Mouse (Mus musculus) stomach, embryonic 15.5 days (tissue): Measurements from ENCODE around the gene Ugt1a2. TPM values are rescaled to one million over a fixed set of nuclear protein-coding genes. Genes with fewer than 3 reads are reported as not detected.

ENCODE experiments used
- ATAC-seq: fragments of 200-750 bp; cut with Nextera tagmentation; 2 replicates; pipeline ENCODE4 v1.8.0; 2017; ENCODE audit warnings: low read depth, moderate number of reproducible peaks, moderate TSS enrichment; ENCODE audit not compliant: insufficient read depth, low FRiP score
- H3K27ac ChIP-seq: fragments of 300-500 bp; sonication (generic); 2 replicates; pipeline ENCODE4 v1.5.1; 2015; ENCODE audit warnings: mild to moderate bottlenecking, inconsistent platforms
- H3K27me3 ChIP-seq: fragments of 300-500 bp; sonication (generic); replicated peaks from 2 replicates; pipeline ENCODE4 v1.6.1; 2015; ENCODE audit warnings: inconsistent platforms
- H3K36me3 ChIP-seq: fragments of 300-500 bp; sonication (generic); 2 replicates; pipeline ENCODE4 v1.6.1; 2015; ENCODE audit warnings: inconsistent platforms
- H3K4me1 ChIP-seq: fragments of 300-500 bp; sonication (generic); 2 replicates; pipeline ENCODE4 v1.6.1; 2015; ENCODE audit warnings: inconsistent platforms
- H3K4me2 ChIP-seq: fragments of 300-500 bp; sonication (generic); 2 replicates; pipeline ENCODE4 v1.6.1; 2015; ENCODE audit warnings: mild to moderate bottlenecking, inconsistent platforms
- H3K4me3 ChIP-seq: fragments of 300-500 bp; sonication (generic); replicated peaks from 2 replicates; pipeline ENCODE4 v1.5.1; 2015; ENCODE audit warnings: inconsistent platforms
- H3K9ac ChIP-seq: fragments of 300-500 bp; sonication (generic); 2 replicates; pipeline ENCODE4 v1.6.1; 2015; ENCODE audit warnings: inconsistent platforms
- H3K9me3 ChIP-seq: fragments of 300-500 bp; sonication (generic); 2 replicates; pipeline ENCODE4 v1.6.1; 2016; ENCODE audit warnings: inconsistent platforms
- WGBS: fragments of 180-500 bp; shearing (Covaris S2); methylation state at CpG from one replicate; pipeline ENCODE4 v1.1.7; 2015; 5-methylcytosine and 5-hydroxymethylcytosine counted together
- polyA plus RNA-seq: library from polyadenylated mRNA; unstranded; fragments of >200 nt; fragmentation: Nextera tagmentation; extraction: Ambion mirVana; gene quantifications from 2 replicates; pipeline ENCODE4 v1.2.1, GENCODE M21; 2015

Ugt1a2 gene
- polyA plus RNA-seq, 1 experiment from 2014 or later: 0.23 TPM

GRCm38 (mm10) chr1:88211812-88212211 lies 11.4 kb downstream of the Ugt1a2 start, which contains the start of gene Ugt1a1:
Ugt1a1 (plus strand) TSS chr1:88211959.
- 63% methylated on average over 8 of the region's 8 CpGs for WGBS
- no peak within 1 kb of the TSS for H3K27ac ChIP-seq
- H3K9me3 ChIP-seq: peaks cover 7% of the 10 kb centered on the region; the same call in 1 of the 2 replicates
- no peak within 1 kb of the TSS for H3K9ac ChIP-seq
- H3K36me3 ChIP-seq: no peaks in the 10 kb centered on the region
- no peaks in the 10 kb centered on the region for H3K4me1 ChIP-seq
- peak; percentile 19; the same call in 1 of the 2 replicates for ATAC-seq
- H3K27me3 ChIP-seq: no peaks in the 10 kb centered on the region
- H3K4me2 ChIP-seq: no peak within 1 kb of the TSS
- no peak within 1 kb of the TSS for H3K4me3 ChIP-seq

GRCm38 (mm10) chr1:88212341-88213045 lies 12.1 kb downstream of the Ugt1a2 start:
- Histone ChIP-seq H3K27ac (no peak overlapping the region), H3K9me3 (peaks cover 14% of the 10 kb centered on the region), H3K4me3 (no peak overlapping the region), H3K27me3 (no peaks in the 10 kb centered on the region), H3K9ac (no peak overlapping the region), H3K4me1 (no peaks in the 10 kb centered on the region), H3K36me3 (no peaks in the 10 kb centered on the region), H3K4me2 (no peak overlapping the region)
- ATAC-seq: 0 out of 2 replicates have a peak, but pooled peaks have one; percentile 6
- 61% methylated on average over 8 of the region's 8 CpGs for whole genome bisulfite sequencing

GRCm38 (mm10) chr1:88213061-88213460 lies 12.7 kb downstream of the Ugt1a2 start:
- Histone ChIP-seq H3K27me3 (no peaks in the 10 kb centered on the region), H3K4me1 (no peaks in the 10 kb centered on the region), H3K4me3 (no peak overlapping the region), H3K4me2 (no peak overlapping the region), H3K9me3 (peaks cover 16% of the 10 kb centered on the region), H3K9ac (no peak overlapping the region), H3K36me3 (no peaks in the 10 kb centered on the region), H3K27ac (no peak overlapping the region)
- WGBS: 76% methylated on average over 1 of the region's 1 CpGs
- no peak for ATAC-seq

- Histone ChIP-seq H3K9ac (no peak overlapping the region), H3K4me1 (no peaks in the 10 kb centered on the region), H3K36me3 (no peaks in the 10 kb centered on the region), H3K4me2 (no peak overlapping the region), H3K4me3 (no peak overlapping the region), H3K27me3 (no peaks in the 10 kb centered on the region), H3K9me3 (peaks cover 16% of the 10 kb centered on the region), H3K27ac (no peak overlapping the region)
- no peak for ATAC-seq
- 76% methylated on average over 2 of the region's 2 CpGs for WGBS
Observed at GRCm38 (mm10) chr1:88213766-88214461, 13.5 kb downstream of the Ugt1a2 start.

- no peak overlapping the region for H3K4me3 ChIP-seq
- no peak overlapping the region for H3K4me2 ChIP-seq
- H3K27ac ChIP-seq: no peak overlapping the region
- no peaks in the 10 kb centered on the region for H3K36me3 ChIP-seq
- peaks cover 16% of the 10 kb centered on the region for H3K9me3 ChIP-seq
- 74% methylated on average over 2 of the region's 2 CpGs for WGBS
- H3K9ac ChIP-seq: no peak overlapping the region
- no peaks in the 10 kb centered on the region for H3K27me3 ChIP-seq
- H3K4me1 ChIP-seq: no peaks in the 10 kb centered on the region
- no peak for ATAC-seq
Observed at GRCm38 (mm10) chr1:88214462-88214952, 14.1 kb downstream of the Ugt1a2 start.

GRCm38 (mm10) chr1:88215466-88216380 lies 15.3 kb downstream of the Ugt1a2 start:
- ATAC-seq: no peak
- Histone ChIP-seq H3K4me3 (no peak overlapping the region), H3K9me3 (peaks cover 16% of the 10 kb centered on the region), H3K4me1 (no peaks in the 10 kb centered on the region), H3K36me3 (no peaks in the 10 kb centered on the region), H3K27me3 (no peaks in the 10 kb centered on the region), H3K4me2 (no peak overlapping the region), H3K27ac (no peak overlapping the region), H3K9ac (no peak overlapping the region)
- WGBS: 70% methylated on average over 10 of the region's 10 CpGs

- H3K9ac ChIP-seq: no peak overlapping the region
- no peak overlapping the region for H3K27ac ChIP-seq
- no peaks in the 10 kb centered on the region for H3K36me3 ChIP-seq
- no peak overlapping the region for H3K4me3 ChIP-seq
- no peaks in the 10 kb centered on the region for H3K27me3 ChIP-seq
- no peak for ATAC-seq
- H3K9me3 ChIP-seq: peaks cover 16% of the 10 kb centered on the region
- H3K4me2 ChIP-seq: no peak overlapping the region
- WGBS: 60% methylated on average over 2 of the region's 2 CpGs
- H3K4me1 ChIP-seq: no peaks in the 10 kb centered on the region
Observed at GRCm38 (mm10) chr1:88216551-88216950, 16.1 kb downstream of the Ugt1a2 start.

- no peak for ATAC-seq
- Histone ChIP-seq H3K9me3 (peaks cover 16% of the 10 kb centered on the region), H3K4me3 (no peak overlapping the region), H3K36me3 (no peaks in the 10 kb centered on the region), H3K27ac (no peak overlapping the region), H3K4me1 (no peaks in the 10 kb centered on the region), H3K9ac (no peak overlapping the region), H3K4me2 (no peak overlapping the region), H3K27me3 (no peaks in the 10 kb centered on the region)
- WGBS: 63% methylated on average over 2 of the region's 2 CpGs
Observed at GRCm38 (mm10) chr1:88217144-88217543, 16.7 kb downstream of the Ugt1a2 start.

GRCm38 (mm10) chr1:88217576-88217975 lies 17.2 kb downstream of the Ugt1a2 start:
- no peak overlapping the region for H3K27ac ChIP-seq
- H3K36me3 ChIP-seq: no peaks in the 10 kb centered on the region
- no peak for ATAC-seq
- H3K4me3 ChIP-seq: no peak overlapping the region
- H3K4me1 ChIP-seq: no peaks in the 10 kb centered on the region
- H3K27me3 ChIP-seq: no peaks in the 10 kb centered on the region
- no peak overlapping the region for H3K9ac ChIP-seq
- H3K9me3 ChIP-seq: peaks cover 16% of the 10 kb centered on the region
- WGBS: 37% methylated on average over 3 of the region's 3 CpGs
- no peak overlapping the region for H3K4me2 ChIP-seq

GRCm38 (mm10) chr1:88218051-88218450 lies 17.6 kb downstream of the Ugt1a2 start:
- 74% methylated on average over 9 of the region's 9 CpGs for WGBS
- no peak overlapping the region for H3K4me3 ChIP-seq
- no peaks in the 10 kb centered on the region for H3K36me3 ChIP-seq
- no peak overlapping the region for H3K9ac ChIP-seq
- no peak overlapping the region for H3K4me2 ChIP-seq
- peaks cover 16% of the 10 kb centered on the region for H3K9me3 ChIP-seq
- no peak for ATAC-seq
- no peaks in the 10 kb centered on the region for H3K4me1 ChIP-seq
- no peak overlapping the region for H3K27ac ChIP-seq
- H3K27me3 ChIP-seq: no peaks in the 10 kb centered on the region

- Histone ChIP-seq H3K4me1 (no peaks in the 10 kb centered on the region), H3K27me3 (no peaks in the 10 kb centered on the region), H3K27ac (no peak overlapping the region), H3K9me3 (peaks cover 12% of the 10 kb centered on the region), H3K4me2 (no peak overlapping the region), H3K36me3 (no peaks in the 10 kb centered on the region), H3K4me3 (no peak overlapping the region), H3K9ac (no peak overlapping the region)
- 50% methylated on average over 4 of the region's 4 CpGs for WGBS
- ATAC-seq: no peak
Observed at GRCm38 (mm10) chr1:88218591-88218990, 18.2 kb downstream of the Ugt1a2 start.
